Mouse (Mus musculus): ENCODE measurements around the gene Tcl1b4.

The Tcl1b4 gene

DNA sequence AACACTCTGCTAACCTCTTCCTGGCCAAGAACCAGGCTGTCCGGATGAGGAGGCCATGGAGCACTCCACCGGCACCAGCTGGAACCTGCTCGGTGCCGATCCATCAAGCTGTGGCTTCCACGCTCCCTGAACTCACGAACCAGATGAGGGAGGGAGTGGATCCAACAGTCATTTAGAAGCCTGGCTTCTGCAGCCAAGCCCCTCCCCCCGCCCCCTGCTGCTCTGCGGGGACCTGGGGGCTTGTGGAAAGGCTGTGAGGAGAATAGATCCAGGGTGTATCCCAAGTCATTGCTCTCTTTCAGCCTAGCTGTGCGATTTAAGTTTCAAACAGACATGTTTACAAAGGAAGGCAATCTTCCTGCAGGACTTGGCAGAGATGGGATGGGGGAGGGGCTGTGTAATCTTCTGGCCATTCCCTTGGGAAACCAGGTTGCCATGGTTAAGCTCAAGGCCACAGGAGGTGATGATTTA, 47.0 kb downstream of the Tcl1b4 start:
- no peak for DNase-seq (ENCODE audit: low spot score)

DNA sequence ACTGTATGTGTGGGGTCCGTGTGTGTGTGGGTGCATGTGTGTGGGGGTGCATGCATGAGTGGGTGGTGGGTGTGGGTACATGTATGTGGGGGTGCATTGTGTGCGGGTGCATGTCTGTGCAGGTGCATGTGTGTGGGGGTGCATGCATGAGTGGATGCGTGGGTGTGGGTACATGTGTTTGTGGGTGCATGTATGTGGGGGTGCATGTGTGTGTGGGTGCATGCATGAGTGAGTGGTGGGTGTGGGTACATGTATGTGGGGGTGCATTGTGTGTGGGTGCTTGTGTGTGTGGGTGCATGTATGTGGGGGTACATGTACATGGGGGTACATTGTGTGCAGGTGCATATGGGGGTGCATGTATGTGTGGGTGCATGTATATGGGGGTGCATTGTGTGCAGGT, 52.0 kb downstream of the Tcl1b4 start:
- DNase-seq (ENCODE audit: low spot score): no peak

Measured in yolk sac, embryonic 10.5 days (tissue).